Mouse (Mus musculus) neural tube, embryonic 14.5 days (tissue): ENCODE measurements at regions not wholly inside any gene's neighbourhood (a gene's known extent, or its start where the extent isn't known, plus 50 kb on each side); places are given as distances from the start of the nearest gene placed in this dataset.

ENCODE experiments used
- ATAC-seq: fragments of 200-750 bp; cut with Nextera tagmentation; 2 replicates; pipeline ENCODE4 v1.8.0; 2017; ENCODE audit warnings: low read depth, mild to moderate bottlenecking, moderate TSS enrichment, moderate library complexity
- H3K27ac ChIP-seq: fragments of 300-500 bp; sonication (generic); 2 replicates; pipeline ENCODE4 v1.5.1; 2014; ENCODE audit warnings: low read depth, mild to moderate bottlenecking, control low read depth, low read length, moderate library complexity, mixed read lengths
- H3K27me3 ChIP-seq: fragments of 300-500 bp; sonication (generic); 2 replicates; pipeline ENCODE4 v1.6.1; 2014; ENCODE audit warnings: low read length; ENCODE audit not compliant: control insufficient read depth, insufficient read depth
- H3K36me3 ChIP-seq: fragments of 300-500 bp; sonication (generic); 2 replicates; pipeline ENCODE4 v1.6.1; 2014; ENCODE audit warnings: low read length, mixed read lengths; ENCODE audit not compliant: control insufficient read depth, insufficient read depth
- H3K4me1 ChIP-seq: fragments of 300-500 bp; sonication (generic); 2 replicates; pipeline ENCODE4 v1.6.1; 2014; ENCODE audit warnings: low read length; ENCODE audit not compliant: control insufficient read depth, insufficient read depth
- H3K4me2 ChIP-seq: fragments of 300-500 bp; sonication (generic); 2 replicates; pipeline ENCODE4 v1.6.1; 2014; ENCODE audit warnings: mild to moderate bottlenecking, low read depth, low read length, control low read depth
- H3K4me3 ChIP-seq: fragments of 300-500 bp; sonication (generic); 2 replicates; pipeline ENCODE4 v1.5.1; 2014; ENCODE audit warnings: low read depth, low read length, control low read depth, mixed read lengths
- H3K9ac ChIP-seq: fragments of 300-500 bp; sonication (generic); replicated peaks from 2 replicates; pipeline ENCODE4 v1.6.1; 2014; ENCODE audit warnings: low read depth, mild to moderate bottlenecking, control low read depth, low read length, mixed read lengths
- H3K9me3 ChIP-seq: fragments of 300-500 bp; sonication (generic); 2 replicates; pipeline ENCODE4 v1.6.1; 2016; ENCODE audit warnings: low read length; ENCODE audit not compliant: control insufficient read depth
- WGBS: fragments of 180-500 bp; shearing (Covaris S2); extraction: QIAGEN DNeasy Blood & Tissue Kit; methylation state at CpG from one replicate; pipeline ENCODE4 v1.1.7; 2014; 5-methylcytosine and 5-hydroxymethylcytosine counted together

DNA sequence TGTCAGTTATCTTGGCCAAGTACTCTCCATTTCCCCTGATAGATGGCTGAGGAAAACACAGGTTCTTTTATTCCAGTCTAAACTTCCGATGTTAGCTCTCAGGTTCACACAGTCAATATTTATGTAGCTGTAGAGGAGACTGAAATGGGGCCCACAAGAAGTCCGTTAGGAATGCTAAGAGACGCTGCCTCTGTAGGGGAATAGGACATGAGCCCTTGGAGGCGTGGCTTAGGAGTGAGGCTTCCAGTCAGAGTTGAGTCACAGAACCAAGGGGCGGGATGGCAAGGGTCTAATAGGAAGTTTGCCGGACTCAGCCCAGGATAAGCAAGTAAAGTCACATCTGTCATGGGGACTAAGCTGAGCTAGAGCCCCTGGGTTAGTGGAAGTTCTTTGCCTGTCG lies 150.5 kb downstream of the Bcl11b start:
- H3K4me1 ChIP-seq: no peaks in the 10 kb centered on the region
- H3K36me3 ChIP-seq: no peaks in the 10 kb centered on the region
- WGBS: 69% methylated on average over 7 of the region's 7 CpGs
- H3K4me3 ChIP-seq: no peak overlapping the region
- H3K27ac ChIP-seq: no peak overlapping the region
- H3K9me3 ChIP-seq: no peaks in the 10 kb centered on the region
- H3K4me2 ChIP-seq: no peak overlapping the region
- no peaks in the 10 kb centered on the region for H3K27me3 ChIP-seq
- no peak overlapping the region for H3K9ac ChIP-seq
- ATAC-seq: no peak

- Histone ChIP-seq H3K36me3 (no peaks in the 10 kb centered on the region), H3K4me3 (no peak overlapping the region), H3K4me2 (no peak overlapping the region), H3K27me3 (no peaks in the 10 kb centered on the region), H3K4me1 (no peaks in the 10 kb centered on the region), H3K27ac (no peak overlapping the region), H3K9ac (no peak overlapping the region), H3K9me3 (no peaks in the 10 kb centered on the region)
- no peak for ATAC-seq
- 71% methylated on average over 4 of the region's 4 CpGs for WGBS
These were observed 147.9 kb downstream of the Bcl11b start for GRCm38 (mm10) chr12:107855547-107855946.

- Histone ChIP-seq H3K36me3 (no peaks in the 10 kb centered on the region), H3K9ac (no peak overlapping the region), H3K4me2 (no peak overlapping the region), H3K4me3 (no peak overlapping the region), H3K27ac (no peak overlapping the region), H3K27me3 (no peaks in the 10 kb centered on the region), H3K4me1 (no peaks in the 10 kb centered on the region), H3K9me3 (no peaks in the 10 kb centered on the region)
- no peak for ATAC-seq
- WGBS: 74% methylated on average over 6 of the region's 6 CpGs
These were observed 146.9 kb downstream of the Bcl11b start for GRCm38 (mm10) chr12:107856421-107857043.

DNA sequence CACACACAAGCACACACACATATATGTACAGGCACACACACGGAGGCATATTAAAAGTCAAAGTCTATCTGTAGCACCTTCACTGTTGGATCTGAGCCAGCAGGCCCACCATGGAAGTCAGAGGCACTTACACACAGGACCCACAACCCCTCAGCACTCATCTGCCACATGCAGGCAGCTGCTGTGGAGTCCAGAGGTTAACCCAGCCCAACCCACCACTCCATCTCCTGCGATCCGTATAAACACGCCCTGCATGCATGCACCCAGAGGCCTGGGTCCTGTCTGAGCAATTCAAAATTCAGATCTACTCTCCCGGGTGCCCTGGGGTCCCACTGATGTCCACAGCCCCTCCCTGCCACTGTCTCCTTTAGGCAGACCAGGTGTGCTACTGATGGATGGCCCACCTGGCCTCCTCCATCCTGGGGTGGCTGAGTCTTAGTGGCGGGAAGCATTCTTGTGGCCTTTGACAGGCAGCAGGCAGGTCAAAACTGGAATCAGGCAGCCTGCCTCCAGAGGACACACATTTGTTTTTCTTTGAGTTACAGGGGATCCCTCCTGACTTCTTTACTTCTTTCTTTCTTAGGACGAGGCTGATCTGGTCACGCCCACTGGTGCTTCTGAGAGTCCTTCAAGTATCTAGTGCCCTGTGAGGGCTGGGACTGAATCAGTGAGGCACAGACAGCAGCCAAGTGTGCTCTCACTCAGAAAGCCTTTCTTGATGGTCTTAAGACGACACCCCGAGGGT lies 144.7 kb downstream of the Bcl11b start:
- no peak for ATAC-seq
- no peaks in the 10 kb centered on the region for H3K4me1 ChIP-seq

DNA sequence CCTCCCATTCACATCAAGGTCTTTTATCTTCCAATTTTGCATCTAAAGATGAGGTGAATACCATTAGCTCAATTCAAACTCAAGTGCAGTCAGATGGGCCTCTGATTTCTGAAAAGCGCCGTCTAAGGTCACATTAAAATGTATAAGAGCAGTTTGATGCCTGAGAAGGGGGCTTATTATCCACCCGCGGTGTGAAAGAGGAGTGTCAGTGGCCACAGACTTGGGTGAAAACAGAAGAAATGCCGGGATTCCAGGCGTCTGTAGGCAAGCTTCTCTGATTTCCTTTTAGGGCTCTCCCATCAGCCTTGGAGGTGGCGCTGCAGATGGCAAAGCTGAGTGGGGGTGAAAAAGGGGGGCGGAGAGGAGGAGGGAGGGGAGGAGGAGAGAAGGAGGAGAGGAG lies 143.7 kb downstream of the Bcl11b start:
- ATAC-seq: no peak
- 20% methylated on average over 8 of the region's 8 CpGs for WGBS

More for the DNA sequence above, 144.7 kb downstream of the Bcl11b start:
- 58% methylated on average over 10 of the region's 10 CpGs for WGBS
- no peak overlapping the region for H3K9ac ChIP-seq
- H3K4me3 ChIP-seq: no peak overlapping the region
- H3K9me3 ChIP-seq: no peaks in the 10 kb centered on the region
- H3K27me3 ChIP-seq: no peaks in the 10 kb centered on the region
- no peak overlapping the region for H3K4me2 ChIP-seq
- H3K27ac ChIP-seq: no peak overlapping the region
- no peaks in the 10 kb centered on the region for H3K36me3 ChIP-seq

DNA sequence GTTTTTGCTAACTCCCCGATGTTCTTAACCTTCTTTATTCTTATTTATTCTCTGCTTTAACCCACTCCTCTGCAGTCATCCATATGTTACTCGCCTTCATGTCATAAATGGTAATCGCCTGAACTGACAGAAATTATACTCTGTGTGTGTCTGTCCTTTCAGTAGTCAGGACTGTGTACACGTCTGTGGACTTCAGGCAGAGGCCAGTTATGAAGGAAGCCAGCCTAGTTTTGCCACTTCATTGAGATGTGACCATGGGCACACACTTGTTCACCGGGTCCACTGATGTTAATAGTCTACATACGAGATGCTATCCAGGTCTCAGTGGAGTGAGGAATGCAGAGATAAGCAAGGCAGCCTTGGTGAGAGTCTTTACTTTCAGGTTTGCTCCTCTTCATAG lies 143.0 kb downstream of the Bcl11b start:
- 81% methylated on average over 6 of the region's 6 CpGs for WGBS
- H3K9me3 ChIP-seq: no peaks in the 10 kb centered on the region
- H3K27ac ChIP-seq: no peak overlapping the region
- H3K27me3 ChIP-seq: no peaks in the 10 kb centered on the region
- no peak for ATAC-seq
- H3K9ac ChIP-seq: no peak overlapping the region
- H3K4me1 ChIP-seq: no peaks in the 10 kb centered on the region
- no peak overlapping the region for H3K4me3 ChIP-seq
- H3K4me2 ChIP-seq: no peak overlapping the region
- no peaks in the 10 kb centered on the region for H3K36me3 ChIP-seq

More for the DNA sequence above, 143.7 kb downstream of the Bcl11b start:
- H3K4me3 ChIP-seq: no peak overlapping the region
- H3K4me1 ChIP-seq: no peaks in the 10 kb centered on the region
- no peaks in the 10 kb centered on the region for H3K9me3 ChIP-seq
- no peak overlapping the region for H3K27ac ChIP-seq
- no peaks in the 10 kb centered on the region for H3K36me3 ChIP-seq
- no peaks in the 10 kb centered on the region for H3K27me3 ChIP-seq
- no peak overlapping the region for H3K4me2 ChIP-seq
- H3K9ac ChIP-seq: no peak overlapping the region
